Mouse (Mus musculus) neural tube, embryonic 14.5 days (tissue): ENCODE results near the gene Soat1. TPM values are rescaled to one million over a fixed set of nuclear protein-coding genes. Genes with fewer than 3 reads are reported as not detected.
A peak's percentile ranks its signal among the peaks of the same experiment; 100 is the strongest.
"Not testable (repeated sequence)": the region's sequence is repeated elsewhere in the genome, so short reads cannot be mapped to it uniquely, and the experiment has no call there.

ENCODE experiments used
- ATAC-seq: fragments of 200-750 bp; cut with Nextera tagmentation; 2 replicates; pipeline ENCODE4 v1.8.0; 2017; ENCODE audit warnings: low read depth, mild to moderate bottlenecking, moderate TSS enrichment, moderate library complexity
- H3K27ac ChIP-seq: fragments of 300-500 bp; sonication (generic); 2 replicates; pipeline ENCODE4 v1.5.1; 2014; ENCODE audit warnings: low read depth, mild to moderate bottlenecking, control low read depth, low read length, moderate library complexity, mixed read lengths
- H3K27me3 ChIP-seq: fragments of 300-500 bp; sonication (generic); 2 replicates; pipeline ENCODE4 v1.6.1; 2014; ENCODE audit warnings: low read length; ENCODE audit not compliant: control insufficient read depth, insufficient read depth
- H3K36me3 ChIP-seq: fragments of 300-500 bp; sonication (generic); 2 replicates; pipeline ENCODE4 v1.6.1; 2014; ENCODE audit warnings: low read length, mixed read lengths; ENCODE audit not compliant: control insufficient read depth, insufficient read depth
- H3K4me1 ChIP-seq: fragments of 300-500 bp; sonication (generic); 2 replicates; pipeline ENCODE4 v1.6.1; 2014; ENCODE audit warnings: low read length; ENCODE audit not compliant: control insufficient read depth, insufficient read depth
- H3K4me2 ChIP-seq: fragments of 300-500 bp; sonication (generic); 2 replicates; pipeline ENCODE4 v1.6.1; 2014; ENCODE audit warnings: mild to moderate bottlenecking, low read depth, low read length, control low read depth
- H3K4me3 ChIP-seq: fragments of 300-500 bp; sonication (generic); 2 replicates; pipeline ENCODE4 v1.5.1; 2014; ENCODE audit warnings: low read depth, low read length, control low read depth, mixed read lengths
- H3K9ac ChIP-seq: fragments of 300-500 bp; sonication (generic); replicated peaks from 2 replicates; pipeline ENCODE4 v1.6.1; 2014; ENCODE audit warnings: low read depth, mild to moderate bottlenecking, control low read depth, low read length, mixed read lengths
- H3K9me3 ChIP-seq: fragments of 300-500 bp; sonication (generic); 2 replicates; pipeline ENCODE4 v1.6.1; 2016; ENCODE audit warnings: low read length; ENCODE audit not compliant: control insufficient read depth
- WGBS: fragments of 180-500 bp; shearing (Covaris S2); extraction: QIAGEN DNeasy Blood & Tissue Kit; methylation state at CpG from one replicate; pipeline ENCODE4 v1.1.7; 2014; 5-methylcytosine and 5-hydroxymethylcytosine counted together
- polyA plus RNA-seq: library from polyadenylated mRNA; unstranded; fragments of >200 nt; fragmentation: Nextera tagmentation; extraction: Ambion mirVana; gene quantifications from 2 replicates; pipeline ENCODE4 v1.2.1, GENCODE M21; 2014

The Soat1 gene
- 8.9 and 9.5 TPM in 2 replicates for polyA plus RNA-seq

DNA sequence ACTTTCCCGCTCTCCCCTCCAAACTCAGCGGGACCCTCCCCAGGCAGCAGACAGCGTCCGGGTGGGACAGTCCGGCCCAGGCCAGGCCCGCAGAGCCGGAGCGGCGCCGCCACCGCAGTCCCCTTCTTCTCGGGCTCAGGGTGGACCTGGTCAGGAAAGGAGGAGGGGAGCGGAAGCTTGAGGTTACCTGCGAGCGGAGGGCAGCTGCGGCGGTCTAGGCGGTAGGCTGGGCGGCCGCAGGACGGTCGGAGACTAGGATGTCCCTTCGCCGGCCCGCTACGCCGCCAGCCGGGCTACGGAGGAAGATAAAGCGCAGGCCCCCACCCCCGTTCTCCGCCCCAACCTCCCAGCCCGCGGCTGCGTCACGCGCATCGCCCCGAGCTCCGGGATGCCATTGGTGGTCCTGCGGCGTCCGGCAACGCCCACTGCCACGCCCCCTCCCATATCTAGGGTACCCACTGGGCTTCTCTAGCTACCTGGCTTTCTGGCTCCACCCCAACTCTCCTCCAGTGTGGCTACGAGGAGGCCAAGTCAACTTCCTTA lies at the start of gene Soat1:
Gene Soat1, minus strand, starts transcription at position 371 of the 543 bp plus-strand sequence.
- Histone ChIP-seq H3K27me3 (no peaks in the 10 kb centered on the region), H3K9ac (peak within 1 kb of the TSS; percentile 80), H3K4me2 (peak within 1 kb of the TSS; percentile 82), H3K4me3 (peak within 1 kb of the TSS; percentile 83), H3K4me1 (0 out of 2 replicates have a peak, but pooled peaks cover 6% of the 10 kb centered on the region), H3K9me3 (no peaks in the 10 kb centered on the region), H3K36me3 (no peaks in the 10 kb centered on the region), H3K27ac (no peak within 1 kb of the TSS)
- WGBS = 2% methylated on average over 34 of the region's 46 CpGs
- peak; percentile 99 for ATAC-seq

DNA sequence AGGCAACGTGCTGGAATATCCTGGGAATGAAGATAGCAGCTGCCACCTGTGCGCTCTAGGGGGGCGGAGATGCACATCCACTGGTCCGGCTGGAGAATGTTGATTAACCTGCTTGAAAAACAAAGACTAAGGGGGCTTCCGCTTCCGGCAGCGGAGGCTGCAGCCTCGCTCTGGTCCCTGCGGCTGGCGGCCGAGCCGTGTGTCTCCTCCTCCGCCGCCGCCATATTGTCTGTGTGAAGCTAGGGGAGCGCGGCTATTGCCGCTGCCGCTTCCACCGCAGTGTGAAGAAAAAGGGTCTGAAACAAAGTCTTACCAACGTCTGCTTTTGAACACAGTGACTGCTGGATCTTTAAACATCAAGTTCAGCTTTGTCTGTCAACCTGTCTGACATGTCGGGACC lies 49.7 kb upstream of the Soat1 start, which contains the start of gene Gm10031:
Gene Gm10031, plus strand, starts transcription at position 171 of the 400 bp plus-strand sequence.
- not testable (repeated sequence) for ATAC-seq, H3K9me3 ChIP-seq, H3K27ac ChIP-seq, H3K4me2 ChIP-seq, H3K9ac ChIP-seq, H3K4me1 ChIP-seq, H3K36me3 ChIP-seq, H3K4me3 ChIP-seq, H3K27me3 ChIP-seq
- 94% methylated on average over 21 of the region's 22 CpGs for WGBS

DNA sequence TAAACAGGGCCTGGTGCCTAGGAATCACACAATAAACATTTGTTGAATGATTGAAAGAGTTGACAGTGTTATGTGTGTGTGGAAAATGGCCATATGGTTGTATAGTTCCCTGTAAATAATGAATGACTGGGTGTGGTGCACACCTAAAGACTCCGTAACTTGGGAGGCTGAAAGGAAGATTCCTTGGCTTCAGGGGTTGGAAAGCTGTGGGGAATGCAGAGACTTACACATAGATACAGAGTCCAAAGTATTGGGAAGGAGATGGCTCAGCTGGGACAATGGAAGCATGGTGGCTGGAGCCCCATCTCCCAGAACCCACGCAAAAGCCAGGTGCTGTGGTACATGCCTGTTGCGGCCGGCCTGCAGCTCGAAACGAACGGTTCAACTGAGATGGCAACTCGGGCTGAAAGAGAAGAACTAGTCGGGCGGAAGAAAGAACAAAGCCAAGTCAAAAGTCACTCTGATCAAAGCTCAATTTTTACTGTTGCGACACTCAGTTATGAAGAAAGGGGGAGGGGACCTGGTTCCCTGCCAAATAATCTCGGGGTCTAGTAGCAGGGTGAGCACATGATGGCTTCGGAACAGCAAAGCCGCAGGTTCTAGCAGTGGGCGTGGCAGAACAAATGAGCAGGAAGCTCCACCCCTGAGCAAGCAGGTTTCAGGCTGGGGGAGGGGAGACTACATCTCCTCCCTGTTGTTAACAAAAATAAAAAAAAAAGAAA lies 47.8 kb upstream of the Soat1 start:
- H3K4me2 ChIP-seq = no peak overlapping the region
- H3K4me1 ChIP-seq = no peaks in the 10 kb centered on the region
- H3K27me3 ChIP-seq = no peaks in the 10 kb centered on the region
- no peak overlapping the region for H3K9ac ChIP-seq
- 44% methylated on average over 15 of the region's 15 CpGs for WGBS
- no peak overlapping the region for H3K4me3 ChIP-seq
- no peak overlapping the region for H3K27ac ChIP-seq
- ATAC-seq = no peak
- no peaks in the 10 kb centered on the region for H3K36me3 ChIP-seq
- no peaks in the 10 kb centered on the region for H3K9me3 ChIP-seq

DNA sequence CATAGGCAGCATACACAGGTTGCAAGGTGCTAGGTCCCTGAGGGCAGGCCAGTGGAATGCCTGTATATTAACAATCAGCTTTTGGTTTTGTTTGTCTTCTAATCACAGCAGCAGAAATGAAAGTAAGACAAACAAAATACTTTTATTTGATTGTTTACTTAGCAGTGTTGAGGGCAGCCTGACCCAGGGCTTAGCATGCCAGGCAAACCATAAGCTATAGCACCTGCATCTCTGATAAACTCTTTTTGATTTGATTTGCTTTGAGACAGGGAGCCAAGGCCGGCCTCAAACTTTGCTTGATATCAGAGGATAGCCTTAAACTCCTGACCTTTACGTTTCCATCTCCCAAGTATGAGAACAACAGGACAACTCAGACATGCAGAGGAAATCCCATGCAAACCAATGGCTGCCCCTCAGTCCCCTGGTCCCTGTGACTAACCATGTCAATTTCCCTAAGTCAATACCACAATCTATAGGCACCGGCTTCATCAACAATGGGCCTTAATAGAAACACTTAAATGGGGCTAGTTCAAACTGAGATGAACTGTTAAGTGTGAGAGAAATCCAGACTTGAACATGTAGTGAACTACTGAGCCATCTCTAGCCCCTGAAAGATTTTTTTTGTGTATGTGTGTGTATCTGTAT lies 46.1 kb upstream of the Soat1 start:
- no peaks in the 10 kb centered on the region for H3K27me3 ChIP-seq
- H3K4me2 ChIP-seq = no peak overlapping the region
- WGBS = 85% methylated on average over 3 of the region's 3 CpGs
- no peak overlapping the region for H3K27ac ChIP-seq
- no peak overlapping the region for H3K9ac ChIP-seq
- no peak overlapping the region for H3K4me3 ChIP-seq
- no peaks in the 10 kb centered on the region for H3K9me3 ChIP-seq
- no peak for ATAC-seq
- no peaks in the 10 kb centered on the region for H3K4me1 ChIP-seq
- H3K36me3 ChIP-seq = no peaks in the 10 kb centered on the region

- ATAC-seq = no peak
- Histone ChIP-seq H3K27ac (no peak overlapping the region), H3K4me3 (no peak overlapping the region), H3K9ac (no peak overlapping the region), H3K36me3 (no peaks in the 10 kb centered on the region), H3K9me3 (no peaks in the 10 kb centered on the region), H3K4me2 (no peak overlapping the region), H3K4me1 (no peaks in the 10 kb centered on the region), H3K27me3 (no peaks in the 10 kb centered on the region)
- 78% methylated on average over 3 of the region's 3 CpGs for WGBS
Measured at GRCm38 (mm10) chr1:156507753-156508152, 33.6 kb upstream of the Soat1 start.

- H3K27me3 ChIP-seq = no peaks in the 10 kb centered on the region
- H3K4me1 ChIP-seq = no peaks in the 10 kb centered on the region
- H3K9me3 ChIP-seq = no peaks in the 10 kb centered on the region
- WGBS = 70% methylated on average over 2 of the region's 2 CpGs
- no peak overlapping the region for H3K27ac ChIP-seq
- no peak overlapping the region for H3K9ac ChIP-seq
- ATAC-seq = no peak
- H3K4me2 ChIP-seq = no peak overlapping the region
- H3K4me3 ChIP-seq = no peak overlapping the region
- no peaks in the 10 kb centered on the region for H3K36me3 ChIP-seq
Measured at GRCm38 (mm10) chr1:156505901-156506300, 31.8 kb upstream of the Soat1 start.

- H3K9me3 ChIP-seq = no peaks in the 10 kb centered on the region
- H3K36me3 ChIP-seq = no peaks in the 10 kb centered on the region
- H3K4me3 ChIP-seq = no peak overlapping the region
- ATAC-seq = no peak
- 81% methylated on average over 5 of the region's 5 CpGs for WGBS
- H3K9ac ChIP-seq = no peak overlapping the region
- no peak overlapping the region for H3K27ac ChIP-seq
- H3K27me3 ChIP-seq = no peaks in the 10 kb centered on the region
- no peak overlapping the region for H3K4me2 ChIP-seq
- no peaks in the 10 kb centered on the region for H3K4me1 ChIP-seq
Measured at GRCm38 (mm10) chr1:156504945-156505523, 30.9 kb upstream of the Soat1 start.

DNA sequence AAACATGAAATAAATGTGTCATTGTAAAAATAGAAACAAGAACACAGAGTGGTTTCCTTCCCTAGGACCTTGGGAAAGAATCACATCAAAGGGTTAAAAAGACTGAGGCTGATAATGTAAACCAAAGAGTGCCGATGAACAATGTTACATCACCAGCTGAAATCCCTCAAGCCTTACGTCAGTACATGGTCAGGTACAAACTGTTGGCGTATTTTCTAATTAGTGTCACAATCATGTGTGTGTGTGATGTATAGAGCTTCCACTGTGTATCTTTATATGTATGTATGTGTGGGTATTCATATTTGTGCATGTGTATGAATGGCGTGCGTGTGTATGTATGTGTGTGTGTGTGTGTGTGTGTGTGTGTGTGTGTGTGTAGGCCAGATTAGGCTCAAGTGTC lies 22.8 kb upstream of the Soat1 start:
- H3K36me3 ChIP-seq = no peaks in the 10 kb centered on the region
- H3K4me1 ChIP-seq = no peaks in the 10 kb centered on the region
- H3K9ac ChIP-seq = no peak overlapping the region
- H3K4me2 ChIP-seq = no peak overlapping the region
- H3K27ac ChIP-seq = no peak overlapping the region
- WGBS = 80% methylated on average over 5 of the region's 5 CpGs
- no peak overlapping the region for H3K4me3 ChIP-seq
- no peak for ATAC-seq
- no peaks in the 10 kb centered on the region for H3K27me3 ChIP-seq
- H3K9me3 ChIP-seq = no peaks in the 10 kb centered on the region

- no peak overlapping the region for H3K9ac ChIP-seq
- 41% methylated on average over 8 of the region's 8 CpGs for WGBS
- no peaks in the 10 kb centered on the region for H3K36me3 ChIP-seq
- no peak overlapping the region for H3K4me2 ChIP-seq
- no peak for ATAC-seq
- H3K4me1 ChIP-seq = no peaks in the 10 kb centered on the region
- no peak overlapping the region for H3K4me3 ChIP-seq
- no peak overlapping the region for H3K27ac ChIP-seq
- no peaks in the 10 kb centered on the region for H3K9me3 ChIP-seq
- no peaks in the 10 kb centered on the region for H3K27me3 ChIP-seq
Measured at GRCm38 (mm10) chr1:156495025-156495424, 20.9 kb upstream of the Soat1 start.
